Mouse (Mus musculus) right cerebral cortex, adult 18-20 months (tissue): ENCODE results near the gene Samd4.
"Not testable (repeated sequence)": the region's sequence is repeated elsewhere in the genome, so short reads cannot be mapped to it uniquely, and the experiment has no call there.

Experiments used
- DNase-seq: peaks from one replicate; pipeline ENCODE4 v3.0.0; 2022; ENCODE audit warnings: mixed read lengths

Gene Samd4

GRCm38 (mm10) chr14:47075856-47076255 is 193.2 kb downstream of the Samd4 start:
- no peak for DNase-seq

GRCm38 (mm10) chr14:47076956-47077575 is 194.4 kb downstream of the Samd4 start:
- peak; percentile 30 for DNase-seq

- DNase-seq = no peak
Observed at GRCm38 (mm10) chr14:47077576-47077970, 194.9 kb downstream of the Samd4 start.

GRCm38 (mm10) chr14:47079911-47080310 is 197.3 kb downstream of the Samd4 start:
- DNase-seq = no peak

GRCm38 (mm10) chr14:47083311-47083710 is 200.7 kb downstream of the Samd4 start:
- no peak for DNase-seq

- no peak for DNase-seq
Observed at GRCm38 (mm10) chr14:47083838-47084237, 201.2 kb downstream of the Samd4 start.

- DNase-seq = no peak
Observed at GRCm38 (mm10) chr14:47084686-47085085, 202.0 kb downstream of the Samd4 start.

- DNase-seq = no peak
Observed at GRCm38 (mm10) chr14:47086123-47086522, 203.5 kb downstream of the Samd4 start.

- DNase-seq = peak; percentile 47
Observed at GRCm38 (mm10) chr14:47086743-47087142, 204.1 kb downstream of the Samd4 start.

- peak; percentile 68 for DNase-seq
Observed at GRCm38 (mm10) chr14:47087182-47087581, 204.5 kb downstream of the Samd4 start.

GRCm38 (mm10) chr14:47087669-47088250 is 205.1 kb downstream of the Samd4 start:
- no peak for DNase-seq

GRCm38 (mm10) chr14:47088339-47088738 is 205.7 kb downstream of the Samd4 start:
- no peak for DNase-seq

- no peak for DNase-seq
Observed at GRCm38 (mm10) chr14:47089153-47089552, 206.5 kb downstream of the Samd4 start.

GRCm38 (mm10) chr14:47091908-47092307 is 209.3 kb downstream of the Samd4 start:
- DNase-seq = no peak

GRCm38 (mm10) chr14:47093355-47093792 is 210.7 kb downstream of the Samd4 start:
- DNase-seq = peak; percentile 68

- DNase-seq = no peak
Observed at GRCm38 (mm10) chr14:47095036-47095435, 212.4 kb downstream of the Samd4 start.

GRCm38 (mm10) chr14:47096357-47096756 is 213.7 kb downstream of the Samd4 start:
- no peak for DNase-seq

- no peak for DNase-seq
Observed at GRCm38 (mm10) chr14:47104246-47105173, 221.9 kb downstream of the Samd4 start.

GRCm38 (mm10) chr14:47105174-47105557 is 222.5 kb downstream of the Samd4 start:
- DNase-seq = no peak

GRCm38 (mm10) chr14:47105755-47106154 is 223.1 kb downstream of the Samd4 start:
- DNase-seq = no peak

- DNase-seq = no peak
Observed at GRCm38 (mm10) chr14:47107461-47107860, 224.8 kb downstream of the Samd4 start.

- DNase-seq = not testable (repeated sequence)
Observed at GRCm38 (mm10) chr14:47110391-47110790, 227.7 kb downstream of the Samd4 start.

GRCm38 (mm10) chr14:47111341-47111740 is 228.7 kb downstream of the Samd4 start:
- no peak for DNase-seq

GRCm38 (mm10) chr14:47115154-47115553 is 232.5 kb downstream of the Samd4 start:
- DNase-seq = no peak
